Mouse (Mus musculus): ENCODE data around the gene Spi1.
"Not testable (repeated sequence)": the region's sequence is repeated elsewhere in the genome, so short reads cannot be mapped to it uniquely, and the experiment has no call there.

Spi1 gene

DNA sequence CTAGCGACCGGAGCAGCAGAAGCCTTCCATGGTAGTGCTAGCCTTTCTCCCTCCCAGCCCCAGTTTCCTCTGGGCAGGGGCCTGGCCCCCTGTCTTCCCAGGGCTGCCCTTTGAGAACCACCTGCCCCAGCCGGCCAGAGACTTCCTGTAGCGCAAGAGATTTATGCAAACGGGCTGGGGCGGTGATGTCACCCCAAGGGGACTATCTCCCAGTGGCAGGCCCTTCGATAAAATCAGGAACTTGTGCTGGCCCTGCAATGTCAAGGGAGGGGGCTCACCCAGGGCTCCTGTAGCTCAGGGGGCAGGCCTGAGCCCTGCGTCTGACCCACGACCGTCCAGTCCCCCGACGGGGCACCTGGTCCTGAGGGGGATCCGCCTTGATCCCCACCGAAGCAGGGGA lies 14.3 kb downstream of the Spi1 start:
- no peak for DNase-seq (ENCODE audit: low spot score in 2 of 2)

DNA sequence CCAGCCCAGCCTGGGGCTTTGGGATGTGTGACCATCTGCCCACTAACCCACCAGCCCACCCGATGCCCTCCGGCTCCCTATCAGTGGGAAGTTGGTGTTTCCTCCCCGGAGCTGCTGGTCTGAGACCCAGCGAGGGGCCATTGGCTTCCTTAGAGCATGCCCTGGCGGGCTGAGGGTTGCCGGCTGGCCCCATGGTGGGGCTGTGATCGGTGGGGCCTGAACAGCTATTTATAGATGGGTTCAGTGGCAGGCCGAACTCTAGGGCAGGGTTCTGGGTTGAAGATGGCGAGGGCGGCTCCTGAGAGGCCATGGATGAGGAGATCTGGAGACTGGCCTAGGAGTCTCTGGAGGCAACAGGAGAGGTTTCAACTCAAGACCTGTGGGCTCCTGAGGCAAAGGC lies 14.8 kb downstream of the Spi1 start:
- no peak for DNase-seq (ENCODE audit: low spot score in 2 of 2)

DNA sequence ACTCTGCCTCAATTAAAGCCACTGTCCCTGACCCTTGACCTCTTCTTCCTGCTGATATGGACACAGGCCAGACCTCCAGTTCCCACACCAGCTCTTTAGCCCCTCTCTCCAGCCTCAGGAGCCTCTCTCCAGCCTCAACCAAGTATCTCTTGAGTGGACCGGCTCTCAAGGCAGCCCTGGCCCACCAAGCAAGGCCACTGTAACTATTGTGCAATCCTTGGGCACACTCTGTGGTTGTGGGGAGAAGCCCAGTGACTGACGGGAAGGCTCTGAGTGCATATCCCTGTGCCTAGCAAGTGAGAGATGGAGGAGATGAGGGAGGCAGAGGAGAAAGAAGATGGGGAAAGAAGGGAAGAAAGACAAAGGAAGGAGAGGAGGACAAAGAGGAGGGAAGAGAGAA lies 16.0 kb downstream of the Spi1 start:
- DNase-seq (ENCODE audit: low spot score in 2 of 2), result no peak

DNA sequence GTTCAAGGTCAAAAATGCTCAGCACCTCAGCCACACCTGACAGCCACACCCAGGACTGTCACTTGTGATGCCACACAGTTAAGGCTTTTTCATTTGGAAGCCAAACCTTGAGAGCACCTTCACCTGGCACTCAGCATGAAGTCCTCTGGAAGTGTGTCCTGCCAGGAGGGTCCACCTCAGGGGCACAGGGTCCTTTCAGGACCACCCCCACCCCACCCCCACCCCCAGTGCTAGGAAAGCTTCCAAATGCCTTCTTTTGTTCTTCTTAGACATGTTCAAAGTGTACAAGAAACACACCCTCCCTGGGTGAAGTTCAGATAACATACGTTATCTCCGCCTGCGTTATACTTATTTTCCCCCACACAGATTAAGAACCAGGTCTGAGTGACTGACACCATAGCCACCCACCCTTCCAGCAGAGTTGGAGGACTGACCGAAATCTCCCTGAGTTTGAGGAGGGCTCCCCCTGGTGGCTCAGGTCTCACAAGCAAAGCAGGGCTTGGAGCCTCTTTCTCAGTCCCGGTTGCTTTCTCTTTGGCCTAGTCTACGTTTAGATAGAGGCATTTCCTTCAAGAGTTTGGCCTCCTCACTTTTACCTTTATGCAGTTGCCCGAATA lies 19.0 kb downstream of the Spi1 start:
- DNase-seq (ENCODE audit: low spot score in 2 of 2), result peak; percentile 85 to 89

DNA sequence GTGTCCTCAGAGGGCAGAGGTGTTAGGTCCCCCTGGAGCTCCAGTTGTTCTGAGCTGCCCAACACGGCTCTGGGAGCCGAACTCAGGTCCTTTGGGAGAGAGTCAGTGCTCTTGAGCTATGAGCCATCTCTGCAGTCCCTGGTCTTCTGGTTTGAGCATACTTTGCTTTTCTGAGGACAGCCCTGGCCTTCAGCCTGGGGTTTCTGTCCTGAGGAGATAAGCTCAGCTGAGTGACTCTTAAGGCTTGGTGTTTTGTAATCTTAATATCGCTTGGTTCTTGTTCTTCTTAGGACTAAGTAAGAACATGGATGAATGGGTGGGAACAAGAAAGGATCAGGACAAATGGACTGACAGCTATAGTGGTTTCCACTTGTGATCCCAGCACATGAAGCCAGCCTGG lies 26.0 kb downstream of the Spi1 start:
- DNase-seq (ENCODE audit: low spot score in 2 of 2), result no peak

DNA sequence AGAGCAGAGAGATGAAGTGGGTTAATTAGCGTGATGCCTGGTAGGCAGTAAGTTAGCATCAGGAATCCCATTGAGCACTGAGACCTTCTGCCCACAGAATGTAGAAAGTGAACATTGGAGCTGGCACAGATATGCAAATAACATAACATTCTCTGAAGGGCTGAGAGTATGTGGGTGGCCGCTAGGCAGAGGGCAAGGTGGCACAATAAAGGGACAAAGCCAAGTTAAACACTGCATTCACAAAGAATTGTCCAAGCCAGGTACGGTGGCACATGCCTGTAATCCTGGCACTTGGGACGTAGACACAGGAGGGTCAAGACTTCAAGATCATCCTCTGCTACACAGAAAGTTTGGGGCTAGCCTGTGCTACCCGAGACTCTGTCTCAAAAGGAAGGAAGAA lies 27.1 kb downstream of the Spi1 start:
- DNase-seq (ENCODE audit: low spot score in 2 of 2), result no peak

DNA sequence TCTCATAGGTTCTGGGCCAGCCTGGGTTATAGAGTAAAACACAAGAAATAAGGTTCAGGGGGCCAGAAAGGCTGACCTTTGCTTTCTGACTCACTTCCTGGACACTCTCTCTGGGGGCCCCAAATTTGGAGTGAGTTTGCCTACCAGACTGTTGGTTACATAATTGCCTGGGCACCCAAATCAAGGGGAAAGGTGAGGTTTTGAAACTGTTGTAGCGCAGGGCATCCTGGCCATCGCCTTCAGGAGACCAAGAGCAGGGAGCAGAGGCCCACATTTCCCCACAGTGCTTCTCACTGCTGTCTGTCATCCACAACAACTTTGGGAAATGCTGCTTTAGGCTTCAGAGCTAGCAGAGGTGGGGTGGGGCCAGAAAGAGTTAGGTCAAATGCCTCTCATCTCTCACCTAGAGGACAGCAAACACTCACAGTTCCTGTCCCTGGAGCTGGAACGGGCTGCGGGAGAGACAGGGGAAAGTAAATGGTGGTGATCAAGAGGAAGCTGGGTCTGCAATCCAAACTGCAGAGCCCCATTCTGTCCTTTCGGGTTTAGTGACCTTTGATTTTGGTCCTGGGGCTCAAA lies 27.7 kb downstream of the Spi1 start:
- DNase-seq (ENCODE audit: low spot score in 2 of 2), result no peak

DNA sequence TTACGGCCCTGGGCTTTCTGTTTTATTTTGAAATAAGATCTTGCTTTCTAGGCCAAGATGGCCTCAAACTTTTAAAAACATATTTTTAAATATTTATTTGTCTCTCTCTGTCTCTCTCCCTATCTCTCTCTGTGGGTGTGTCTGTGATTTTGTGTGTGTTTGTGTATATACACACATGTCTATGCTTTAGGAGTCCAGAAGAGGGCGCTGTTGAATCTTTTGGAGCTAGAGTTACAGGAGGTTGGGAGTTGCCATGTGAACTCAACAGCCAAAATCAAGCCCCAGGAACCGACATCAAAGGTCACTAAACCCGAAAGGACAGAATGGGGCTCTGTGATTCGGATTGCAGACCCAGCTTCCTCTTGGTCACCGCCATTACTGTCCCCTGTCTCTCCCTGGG lies 28.2 kb downstream of the Spi1 start:
- DNase-seq (ENCODE audit: low spot score in 2 of 2), result no peak

DNA sequence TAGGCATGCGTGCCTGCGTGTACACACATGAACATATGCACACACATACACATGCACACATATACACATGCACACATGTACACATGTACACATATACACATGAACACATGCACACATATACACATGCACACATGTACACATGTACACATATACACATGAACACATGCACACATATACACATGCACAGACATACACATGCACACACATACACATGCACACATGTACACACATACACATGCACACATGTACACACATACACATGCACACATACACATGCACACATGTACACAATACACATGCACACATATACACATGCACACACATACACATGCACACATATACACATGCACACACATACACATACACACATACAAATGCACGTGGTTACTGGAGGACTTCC lies 29.6 kb downstream of the Spi1 start:
- not testable (repeated sequence) for DNase-seq (ENCODE audit: low spot score in 2 of 2)

DNA sequence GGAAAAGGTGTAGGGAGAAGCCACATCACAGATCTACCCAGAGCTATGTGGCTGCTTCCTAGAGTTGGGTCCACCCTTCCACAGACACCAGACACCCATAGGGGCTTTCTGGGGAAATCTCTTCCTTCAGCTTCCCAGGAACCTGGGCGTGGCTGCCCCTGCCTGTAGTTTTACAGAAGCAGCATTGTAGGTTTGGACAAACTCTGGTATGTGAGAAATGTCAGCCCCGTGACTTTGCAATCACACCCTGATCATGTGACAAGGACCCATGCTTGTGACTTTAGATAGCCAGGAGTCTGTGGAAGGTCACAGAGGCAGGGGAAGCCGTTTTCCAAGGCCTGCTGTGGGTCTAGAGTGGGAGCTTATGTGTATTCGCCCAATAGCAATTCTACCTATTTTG lies 30.3 kb downstream of the Spi1 start:
- no peak for DNase-seq (ENCODE audit: low spot score in 2 of 2)

DNA sequence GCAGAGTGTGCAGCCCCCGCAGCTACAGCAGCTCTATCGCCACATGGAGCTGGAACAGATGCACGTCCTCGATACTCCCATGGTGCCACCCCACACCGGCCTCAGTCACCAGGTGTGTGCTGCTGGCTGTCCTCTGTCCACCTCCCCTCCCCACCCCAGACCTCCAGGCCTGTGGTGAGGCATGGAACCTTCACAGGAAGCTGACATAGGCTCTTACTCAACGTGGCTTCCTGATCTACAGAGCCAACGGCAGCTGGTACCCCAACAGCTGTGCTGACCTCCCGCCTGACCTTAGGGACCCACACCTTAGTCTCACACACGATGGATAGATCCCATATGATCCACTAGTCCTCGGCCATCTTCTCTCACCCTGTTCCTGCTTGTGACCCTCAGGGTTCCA lies 31.1 kb downstream of the Spi1 start:
- DNase-seq (ENCODE audit: low spot score in 2 of 2), result no peak

DNA sequence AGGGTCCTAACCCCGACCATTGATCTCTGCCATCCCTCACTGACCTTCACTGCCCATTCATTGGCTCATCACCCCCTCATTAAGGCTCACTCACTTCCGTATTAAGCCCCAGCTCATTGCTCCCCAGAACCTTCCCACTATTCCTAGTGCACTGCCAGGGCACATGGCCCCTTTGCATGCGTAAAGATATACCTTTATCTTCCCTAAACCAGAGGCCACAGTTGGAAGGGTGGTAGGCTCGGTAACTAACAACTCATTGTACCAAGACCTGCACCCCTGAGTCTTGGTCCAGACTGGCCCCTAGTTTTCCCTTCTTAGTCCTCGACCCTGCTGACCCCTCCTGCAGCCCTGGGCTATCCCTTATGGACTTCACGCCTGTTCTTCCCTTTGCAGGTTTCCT lies 31.7 kb downstream of the Spi1 start:
- no peak for DNase-seq (ENCODE audit: low spot score in 2 of 2)

DNA sequence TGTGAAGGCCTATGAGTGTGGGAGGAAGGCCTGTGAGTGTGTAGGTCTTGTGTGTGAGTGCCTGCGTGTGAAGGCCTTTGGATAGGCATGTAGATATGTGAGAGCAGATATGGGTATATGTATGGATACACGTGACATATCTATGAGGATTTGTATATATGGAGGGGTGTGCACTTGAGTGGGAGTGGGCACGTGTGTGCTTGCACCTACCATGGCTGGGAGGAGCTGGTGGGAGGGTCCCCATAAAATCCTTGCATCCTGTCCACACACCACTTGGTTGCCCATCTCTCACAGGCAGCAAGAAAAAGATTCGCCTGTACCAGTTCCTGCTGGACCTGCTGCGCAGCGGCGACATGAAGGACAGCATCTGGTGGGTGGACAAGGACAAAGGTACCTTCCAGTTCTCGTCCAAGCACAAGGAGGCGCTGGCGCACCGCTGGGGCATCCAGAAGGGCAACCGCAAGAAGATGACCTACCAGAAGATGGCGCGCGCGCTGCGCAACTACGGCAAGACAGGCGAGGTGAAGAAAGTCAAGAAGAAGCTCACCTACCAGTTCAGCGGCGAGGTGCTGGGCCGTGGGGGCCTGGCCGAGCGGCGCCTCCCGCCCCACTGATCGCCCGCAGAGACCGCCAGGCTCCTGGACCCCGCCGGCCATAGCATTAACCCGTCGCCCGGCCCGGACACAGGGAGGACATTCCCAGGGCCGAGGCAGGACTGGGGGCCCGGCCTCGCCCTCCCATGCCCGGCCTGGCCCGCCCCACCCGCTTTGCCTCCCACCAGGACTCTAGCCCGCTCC lies 32.8 kb downstream of the Spi1 start:
- DNase-seq (ENCODE audit: low spot score in 2 of 2), result peak; percentile 96

DNA sequence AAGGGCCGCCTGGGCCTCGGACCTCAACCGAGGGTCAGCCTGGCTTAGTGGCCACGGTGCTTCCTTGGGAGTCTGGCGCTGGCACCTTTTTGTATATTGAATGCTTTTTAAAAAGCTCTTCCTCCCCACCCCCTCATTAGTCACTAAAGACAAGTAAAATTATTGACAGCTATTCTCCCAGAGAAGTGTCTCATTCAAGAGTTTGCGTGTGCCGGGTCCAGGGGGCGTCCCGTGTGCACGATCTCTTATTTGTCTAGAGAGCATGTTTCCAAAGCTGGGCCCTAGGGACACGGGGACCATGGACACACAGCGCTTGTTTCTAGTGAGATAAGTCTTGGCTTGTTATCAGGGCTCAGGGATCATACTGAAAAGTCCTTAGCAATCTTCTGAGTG lies 33.4 kb downstream of the Spi1 start:
- DNase-seq (ENCODE audit: low spot score in 2 of 2), result no peak

DNA sequence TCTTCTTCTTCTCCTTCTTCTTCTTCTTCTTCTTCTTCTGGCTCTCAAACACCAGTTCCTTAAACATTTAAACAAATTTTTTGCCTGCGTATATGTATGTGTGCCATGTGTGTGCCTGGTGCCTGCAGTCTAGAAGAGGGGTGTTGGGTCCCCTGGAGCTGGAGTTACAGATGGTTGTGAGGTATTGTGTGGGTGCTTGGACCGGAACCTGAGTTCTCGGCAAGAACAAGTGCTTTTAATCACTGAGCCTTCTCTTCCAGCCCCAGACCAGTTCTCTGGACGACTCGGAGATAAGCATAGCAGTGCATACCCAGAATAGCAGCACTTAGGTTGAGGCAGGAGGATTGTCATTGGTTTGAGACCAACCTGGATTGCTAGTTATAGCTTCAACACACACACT lies 34.7 kb downstream of the Spi1 start:
- no peak for DNase-seq (ENCODE audit: low spot score in 2 of 2)

DNA sequence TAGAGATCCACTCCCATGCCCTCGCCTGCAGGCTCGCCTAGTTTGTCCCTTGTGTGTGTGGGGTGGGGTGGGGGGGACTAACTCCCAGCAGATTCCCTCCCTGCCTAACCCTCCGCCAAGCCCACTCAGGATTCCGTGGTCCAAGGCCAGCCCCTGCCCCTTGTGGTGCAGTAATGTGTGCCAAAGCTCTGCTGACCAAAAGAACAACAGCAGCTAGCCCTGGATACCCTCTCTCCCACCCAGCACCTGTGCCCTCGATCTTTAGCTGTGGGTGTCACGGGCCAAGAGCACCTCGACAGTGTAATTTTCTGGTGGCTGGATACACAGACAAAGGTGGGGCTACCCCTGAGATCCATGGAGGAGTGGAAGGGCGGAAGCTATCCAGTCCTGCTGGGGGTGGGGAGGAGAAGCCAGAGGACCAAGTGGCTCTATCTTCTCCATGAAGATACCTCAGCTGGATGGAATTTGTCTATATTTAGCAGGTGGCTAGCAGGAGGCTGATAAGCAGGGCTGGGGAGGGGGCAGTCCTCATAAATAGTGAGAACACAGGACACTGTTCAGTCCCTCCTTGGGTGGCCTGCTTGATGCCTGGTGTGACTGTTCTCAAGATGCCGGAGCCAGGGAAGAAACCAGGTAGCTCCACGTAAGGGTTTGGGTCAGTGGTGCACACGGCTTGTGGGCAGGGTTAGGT lies 35.5 kb downstream of the Spi1 start, which contains the start of gene Mybpc3:
Gene Mybpc3 (plus strand): TSS at position 560 of the 691 bp plus-strand sequence.
- no peak for DNase-seq (ENCODE audit: low spot score in 2 of 2)

DNA sequence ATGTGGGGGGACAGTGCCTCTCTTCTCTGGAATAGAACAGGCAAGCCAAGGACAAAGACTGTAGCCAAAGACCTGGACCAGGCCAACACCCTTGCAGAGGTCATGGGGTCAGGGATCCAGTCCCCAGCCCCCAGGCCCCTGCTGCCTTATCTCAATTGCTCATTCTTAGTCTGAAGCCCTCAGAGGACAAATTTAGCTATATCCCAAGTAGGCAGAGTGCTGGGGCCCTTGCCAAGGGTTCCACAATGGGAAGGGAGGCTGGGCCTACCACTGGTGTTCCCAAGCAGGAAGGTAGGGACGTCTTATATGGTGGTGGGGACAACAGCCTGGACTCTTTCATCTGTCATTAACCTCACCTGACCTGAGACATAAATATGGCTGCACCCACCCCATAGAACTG lies 36.5 kb downstream of the Spi1 start:
- DNase-seq (ENCODE audit: low spot score in 2 of 2), result no peak

DNA sequence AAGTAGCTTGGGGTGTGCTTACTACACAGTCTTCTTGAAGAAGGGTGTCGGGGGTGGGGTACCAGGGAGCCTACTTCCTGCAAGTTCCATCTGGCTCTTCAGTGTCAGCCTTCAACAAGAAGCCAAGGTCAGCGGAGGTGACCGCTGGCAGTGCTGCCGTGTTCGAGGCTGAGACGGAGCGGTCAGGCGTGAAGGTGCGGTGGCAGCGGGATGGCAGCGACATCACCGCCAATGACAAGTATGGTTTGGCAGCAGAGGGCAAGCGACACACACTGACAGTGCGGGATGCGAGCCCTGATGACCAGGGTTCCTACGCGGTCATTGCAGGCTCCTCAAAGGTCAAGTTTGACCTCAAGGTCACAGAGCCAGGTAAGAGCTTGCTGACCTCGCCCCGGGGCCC lies 36.9 kb downstream of the Spi1 start:
- no peak for DNase-seq (ENCODE audit: low spot score in 2 of 2)

DNA sequence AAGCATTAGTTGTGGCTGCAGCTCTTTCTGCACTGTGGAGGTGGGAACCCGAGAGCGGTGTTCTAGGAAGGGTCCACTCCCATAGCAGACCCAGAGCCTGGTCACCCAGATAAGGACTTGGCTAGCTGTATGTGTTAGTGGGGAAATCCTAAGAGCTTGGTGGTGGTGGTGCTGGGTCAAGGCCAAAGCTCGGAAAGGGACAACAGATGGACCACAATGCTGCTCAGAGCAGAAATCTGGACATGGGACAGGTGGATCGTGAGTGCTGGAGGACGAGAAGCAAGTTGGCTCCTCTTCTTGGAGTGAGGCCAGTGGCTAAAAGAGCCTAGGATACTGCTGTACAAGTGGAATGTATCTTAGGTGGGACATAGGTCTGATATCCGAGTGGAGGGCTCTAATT lies 37.4 kb downstream of the Spi1 start:
- no peak for DNase-seq (ENCODE audit: low spot score in 2 of 2)

DNA sequence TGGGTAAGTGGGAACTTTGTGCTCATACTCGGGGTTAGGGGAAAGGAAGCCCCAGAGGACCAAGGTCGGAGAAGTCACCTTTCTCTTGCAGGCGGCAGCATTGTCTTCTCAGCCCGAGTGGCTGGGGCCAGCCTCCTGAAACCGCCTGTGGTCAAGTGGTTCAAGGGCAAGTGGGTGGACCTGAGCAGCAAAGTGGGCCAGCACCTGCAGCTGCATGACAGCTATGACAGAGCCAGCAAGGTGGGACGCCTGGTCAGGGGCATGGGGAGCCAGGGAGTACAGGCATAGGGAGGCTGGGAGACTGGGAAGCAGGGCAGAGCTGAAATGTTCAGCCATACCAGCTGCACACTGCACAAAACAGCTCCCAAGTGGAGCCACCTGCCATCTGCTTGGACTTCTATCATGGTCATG lies 38.1 kb downstream of the Spi1 start:
- DNase-seq (ENCODE audit: low spot score in 2 of 2), result no peak

DNA sequence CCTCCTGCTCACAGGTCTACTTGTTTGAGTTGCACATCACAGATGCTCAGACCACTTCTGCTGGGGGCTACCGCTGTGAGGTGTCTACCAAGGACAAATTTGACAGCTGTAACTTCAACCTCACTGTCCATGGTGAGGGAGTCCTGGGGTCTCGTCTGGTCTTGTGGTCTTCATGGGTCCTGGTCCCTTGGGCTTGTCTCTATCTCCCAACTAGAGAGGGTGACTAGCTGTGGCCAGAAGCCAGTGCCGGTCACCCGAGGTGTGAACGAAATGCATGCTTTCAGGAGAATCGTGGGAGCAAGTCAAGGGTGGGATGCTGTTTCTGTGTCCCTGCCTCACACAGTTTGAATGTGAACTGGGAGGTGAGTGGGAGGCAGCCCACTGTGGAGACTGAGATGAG lies 38.8 kb downstream of the Spi1 start:
- DNase-seq (ENCODE audit: low spot score in 2 of 2), result no peak

DNA sequence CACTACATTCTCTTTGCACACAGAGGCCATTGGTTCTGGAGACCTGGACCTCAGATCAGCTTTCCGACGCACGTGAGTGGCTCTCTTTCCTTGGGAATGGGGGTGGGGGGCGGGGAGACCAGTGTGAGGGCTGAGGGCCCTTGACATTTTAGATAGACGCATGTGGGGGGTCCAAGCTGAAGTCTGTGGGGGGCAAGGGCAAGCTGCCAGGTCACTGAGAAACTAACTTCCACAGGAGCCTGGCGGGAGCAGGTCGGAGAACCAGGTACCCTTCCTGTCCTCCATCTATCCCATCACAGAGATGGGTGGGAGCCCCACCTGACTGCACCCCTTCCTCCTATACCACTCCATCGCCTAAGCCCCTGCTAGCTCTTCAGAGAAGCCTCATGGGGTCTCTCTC lies 39.3 kb downstream of the Spi1 start:
- no peak for DNase-seq (ENCODE audit: low spot score in 2 of 2)

DNA sequence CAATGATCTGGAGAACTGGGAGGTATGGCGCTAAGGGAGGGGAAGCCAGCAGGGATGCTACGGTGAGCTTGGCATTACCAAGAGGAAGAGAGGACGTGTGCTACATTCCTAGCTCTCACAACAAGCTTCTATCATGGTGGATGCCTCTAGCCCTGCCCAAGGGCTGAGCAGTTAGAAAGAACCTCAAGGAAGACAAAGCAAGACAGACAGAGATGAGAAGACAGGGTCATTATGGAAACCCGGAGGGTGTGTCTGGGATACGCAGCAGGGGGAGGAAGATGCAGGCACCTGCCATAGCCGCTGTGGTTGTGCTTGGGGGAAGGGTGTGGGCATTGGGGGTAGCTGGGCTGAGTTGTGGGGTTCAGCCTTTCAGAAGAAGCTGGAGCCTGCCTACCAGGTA lies 41.3 kb downstream of the Spi1 start:
- DNase-seq (ENCODE audit: low spot score in 2 of 2), result no peak
